Mouse (Mus musculus) lung, embryonic 14.5 days (tissue): ENCODE measurements around the gene Abi1. TPM values are rescaled to one million over a fixed set of nuclear protein-coding genes. Genes with fewer than 3 reads are reported as not detected.
A peak's percentile ranks its signal among the peaks of the same experiment; 100 is the strongest.
"Not testable (repeated sequence)": the region's sequence is repeated elsewhere in the genome, so short reads cannot be mapped to it uniquely, and the experiment has no call there.

Experiments used
- ATAC-seq: fragments of 200-750 bp; cut with Nextera tagmentation; 2 replicates; pipeline ENCODE4 v1.8.0; 2017; ENCODE audit warnings: mild to moderate bottlenecking, moderate TSS enrichment, moderate library complexity; ENCODE audit not compliant: insufficient read depth
- DNase-seq: peaks from one replicate; pipeline ENCODE4 v3.0.0-alpha.2; 2015
- H3K27ac ChIP-seq: fragments of 300-500 bp; sonication (generic); 2 replicates; pipeline ENCODE4 v1.5.1; 2014; ENCODE audit warnings: low read depth, mild to moderate bottlenecking, moderate library complexity
- H3K27me3 ChIP-seq: fragments of 300-500 bp; sonication (generic); 2 replicates; pipeline ENCODE4 v1.6.1; 2014; ENCODE audit warnings: low read length, control low read depth; ENCODE audit not compliant: insufficient read depth
- H3K36me3 ChIP-seq: fragments of 300-500 bp; sonication (generic); 2 replicates; pipeline ENCODE4 v1.6.1; 2014; ENCODE audit warnings: control low read depth; ENCODE audit not compliant: insufficient read depth
- H3K4me1 ChIP-seq: fragments of 300-500 bp; sonication (generic); 2 replicates; pipeline ENCODE4 v1.6.1; 2014; ENCODE audit warnings: antibody characterized with exemption, control low read depth; ENCODE audit not compliant: insufficient read depth
- H3K4me2 ChIP-seq: fragments of 300-500 bp; sonication (generic); 2 replicates; pipeline ENCODE4 v1.6.1; 2014; ENCODE audit warnings: mild to moderate bottlenecking
- H3K4me3 ChIP-seq: fragments of 300-500 bp; sonication (generic); 2 replicates; pipeline ENCODE4 v1.5.1; 2014; ENCODE audit warnings: low read depth, low read length
- H3K9ac ChIP-seq: fragments of 300-500 bp; sonication (generic); 2 replicates; pipeline ENCODE4 v1.6.1; 2014
- H3K9me3 ChIP-seq: fragments of 300-500 bp; sonication (generic); 2 replicates; pipeline ENCODE4 v1.6.1; 2016; ENCODE audit warnings: low read depth, low read length, control low read depth
- CTCF ChIP-seq: IDR thresholded peaks from 2 replicates; pipeline ENCODE4 v1.5.1; 2016; ENCODE audit warnings: antibody characterized with exemption, low read depth
- WGBS: fragments of 180-500 bp; shearing (Covaris S2); extraction: QIAGEN DNeasy Blood & Tissue Kit; methylation state at CpG from one replicate; pipeline ENCODE4 v1.1.7; 2014; 5-methylcytosine and 5-hydroxymethylcytosine counted together
- polyA plus RNA-seq: library from polyadenylated mRNA; unstranded; fragments of >200 nt; fragmentation: Nextera tagmentation; extraction: Ambion mirVana; gene quantifications from 2 replicates; pipeline ENCODE4 v1.2.1, GENCODE M21; 2014

Gene Abi1
- polyA plus RNA-seq, 1 experiment from 2014 or later = 46.5 TPM

GRCm38 (mm10) chr2:23019170-23019569 lies 20.9 kb downstream of the Abi1 start:
- H3K27ac ChIP-seq = no peak overlapping the region

DNA sequence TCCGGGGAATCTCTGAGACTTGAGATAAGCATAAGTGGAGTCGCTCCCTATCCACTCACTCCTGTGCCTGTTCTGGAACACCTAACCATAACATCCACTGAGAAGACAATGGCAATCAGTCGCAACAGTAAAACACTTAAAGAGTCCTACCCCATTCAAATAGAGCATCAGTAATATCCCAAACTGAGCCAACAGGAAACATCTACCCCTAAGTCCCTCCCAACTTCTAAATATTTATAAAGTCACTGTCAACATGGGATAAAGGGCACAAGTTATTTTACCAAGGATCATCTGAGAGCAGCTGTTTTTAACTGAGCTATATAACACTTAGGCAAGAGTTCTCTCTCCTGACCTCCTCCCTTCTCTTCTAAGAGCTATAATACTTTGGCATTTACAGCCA lies 23.9 kb downstream of the Abi1 start:
- no peak overlapping the region for H3K4me3 ChIP-seq
- no peaks in the 10 kb centered on the region for H3K9me3 ChIP-seq
- H3K27me3 ChIP-seq = no peaks in the 10 kb centered on the region
- WGBS = 59% methylated on average over 3 of the region's 3 CpGs
- H3K4me1 ChIP-seq = peaks cover 4% of the 10 kb centered on the region; the same call in 1 of the 2 replicates
- ATAC-seq = no peak
- no peak overlapping the region for H3K9ac ChIP-seq
- no peak for TF ChIP-seq CTCF
- H3K4me2 ChIP-seq = no peak overlapping the region
- no peak for DNase-seq
- no peaks in the 10 kb centered on the region for H3K36me3 ChIP-seq
- no peak overlapping the region for H3K27ac ChIP-seq

More at GRCm38 (mm10) chr2:23019170-23019569, 20.9 kb downstream of the Abi1 start:
- ATAC-seq (no peak), DNase-seq (no peak)
- no peak for TF ChIP-seq CTCF
- H3K4me1 ChIP-seq = peaks cover 4% of the 10 kb centered on the region; the same call in 1 of the 2 replicates
- H3K4me2 ChIP-seq = no peak overlapping the region
- H3K36me3 ChIP-seq = no peaks in the 10 kb centered on the region
- no peaks in the 10 kb centered on the region for H3K27me3 ChIP-seq
- H3K9ac ChIP-seq = no peak overlapping the region
- whole genome bisulfite sequencing = 84% methylated on average over 2 of the region's 2 CpGs
- no peaks in the 10 kb centered on the region for H3K9me3 ChIP-seq
- no peak overlapping the region for H3K4me3 ChIP-seq

GRCm38 (mm10) chr2:23015335-23015734 lies 24.7 kb downstream of the Abi1 start:
- peak; percentile 49; the same call in 1 of the 2 replicates for ATAC-seq
- Histone ChIP-seq H3K4me2 (peak overlapping the region; percentile 29), H3K27ac (no peak overlapping the region)

GRCm38 (mm10) chr2:23014935-23015334 lies 25.1 kb downstream of the Abi1 start:
- not testable (repeated sequence) for H3K4me1 ChIP-seq, H3K27me3 ChIP-seq, H3K9ac ChIP-seq, H3K36me3 ChIP-seq, DNase-seq, H3K4me3 ChIP-seq, H3K27ac ChIP-seq, H3K9me3 ChIP-seq
- H3K4me2 ChIP-seq = peak overlapping the region; percentile 29
- WGBS = 30% methylated on average over 2 of the region's 3 CpGs
- peak; percentile 52; the same call in 1 of the 2 replicates for ATAC-seq

More at GRCm38 (mm10) chr2:23015335-23015734, 24.7 kb downstream of the Abi1 start:
- Histone ChIP-seq H3K27me3 (no peaks in the 10 kb centered on the region), H3K4me1 (peaks cover 4% of the 10 kb centered on the region; the same call in 1 of the 2 replicates), H3K9me3 (no peaks in the 10 kb centered on the region), H3K36me3 (no peaks in the 10 kb centered on the region), H3K9ac (no peak overlapping the region), H3K4me3 (no peak overlapping the region)
- DNase-seq = no peak
- no peak for TF ChIP-seq CTCF
- WGBS = 40% methylated on average over 18 of the region's 18 CpGs

DNA sequence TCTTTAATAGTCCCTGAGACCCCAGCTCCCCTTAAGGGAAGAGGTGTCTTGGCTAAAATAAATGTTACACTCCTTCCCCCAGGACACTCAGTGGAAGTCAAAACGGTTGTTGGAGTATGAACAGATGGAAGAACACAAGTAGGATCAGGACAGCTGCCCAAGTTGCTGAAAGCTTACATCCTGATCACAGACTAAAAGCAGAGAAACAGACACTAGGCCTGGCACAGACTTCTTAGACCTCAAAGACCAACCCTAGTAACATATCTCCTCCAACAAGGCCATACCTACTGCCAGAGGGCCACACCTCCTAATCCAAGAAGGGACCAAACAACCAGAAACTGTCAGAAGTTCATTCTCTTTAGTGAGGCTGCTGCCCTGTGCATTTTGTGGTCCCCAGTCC lies 31.8 kb downstream of the Abi1 start:
- Histone ChIP-seq H3K27me3 (no peaks in the 10 kb centered on the region), H3K27ac (no peak overlapping the region), H3K9ac (no peak overlapping the region), H3K9me3 (no peaks in the 10 kb centered on the region), H3K4me1 (no peaks in the 10 kb centered on the region; the same call in 1 of the 2 replicates), H3K4me2 (no peak overlapping the region), H3K36me3 (peaks cover 7% of the 10 kb centered on the region; the same call in 1 of the 2 replicates), H3K4me3 (no peak overlapping the region)
- no peak for TF ChIP-seq CTCF
- WGBS = 84% methylated on average over 1 of the region's 1 CpGs
- no peak for DNase-seq
- no peak for ATAC-seq

DNA sequence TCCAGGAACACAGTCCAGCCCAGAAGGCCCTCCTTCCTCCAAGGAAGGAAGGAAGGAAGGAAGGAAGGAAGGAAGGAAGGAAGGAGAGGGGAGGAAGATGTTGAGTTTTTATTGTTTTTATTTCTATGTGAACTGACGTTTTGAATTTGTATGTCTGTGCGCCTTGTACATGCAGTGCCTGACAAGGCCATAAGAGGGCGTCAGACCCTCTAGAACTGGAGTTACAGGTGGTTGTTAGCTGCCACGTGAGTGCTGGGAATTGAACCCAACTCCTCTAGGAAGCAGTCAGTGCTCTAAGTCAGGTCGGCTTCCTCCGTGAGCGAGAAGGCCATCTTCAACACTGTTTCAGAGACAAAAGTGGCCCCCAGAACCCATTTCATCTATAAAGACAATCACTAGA lies 32.5 kb downstream of the Abi1 start:
- no peak overlapping the region for H3K4me2 ChIP-seq
- 76% methylated on average over 7 of the region's 7 CpGs for WGBS
- ATAC-seq = no peak

GRCm38 (mm10) chr2:23007149-23007548 lies 32.9 kb downstream of the Abi1 start:
- DNase-seq (no peak), ATAC-seq (no peak)
- Histone ChIP-seq H3K27me3 (no peaks in the 10 kb centered on the region), H3K36me3 (peaks cover 7% of the 10 kb centered on the region; the same call in 1 of the 2 replicates), H3K27ac (no peak overlapping the region), H3K9ac (no peak overlapping the region), H3K9me3 (no peaks in the 10 kb centered on the region), H3K4me1 (no peaks in the 10 kb centered on the region; the same call in 1 of the 2 replicates), H3K4me3 (no peak overlapping the region), H3K4me2 (no peak overlapping the region)
- 82% methylated on average over 2 of the region's 2 CpGs for WGBS
- no peak for TF ChIP-seq CTCF

More for the DNA sequence above, 32.5 kb downstream of the Abi1 start:
- Histone ChIP-seq H3K4me3 (no peak overlapping the region), H3K27ac (no peak overlapping the region), H3K9ac (no peak overlapping the region), H3K4me1 (no peaks in the 10 kb centered on the region; the same call in 1 of the 2 replicates), H3K9me3 (no peaks in the 10 kb centered on the region), H3K36me3 (peaks cover 7% of the 10 kb centered on the region; the same call in 1 of the 2 replicates), H3K27me3 (no peaks in the 10 kb centered on the region)
- DNase-seq = no peak
- no peak for TF ChIP-seq CTCF
